Mouse (Mus musculus) monocyte, adult 5-6 weeks (primary cell): Measurements from ENCODE around the gene Fgf15. TPM values are rescaled to one million over a fixed set of nuclear protein-coding genes. Genes with fewer than 3 reads are reported as not detected.
"Not testable (repeated sequence)": the region's sequence is repeated elsewhere in the genome, so short reads cannot be mapped to it uniquely, and the experiment has no call there.

Experiments
- ATAC-seq: fragments of 153-309, 156-312 bp; replicated peaks from 2 replicates; pipeline ENCODE4 v1.8.0; 2017; ENCODE audit warnings: mild to moderate bottlenecking; ENCODE audit not compliant: low TSS enrichment, insufficient number of reproducible peaks, severe bottlenecking, poor library complexity, low FRiP score
- total RNA-seq: library from RNA; stranded (forward); fragments of 200-1000, 200-491, 200-594 nt; gene quantifications from 3 replicates; pipeline ENCODE4 v1.2.3, GENCODE M21; 2017

The Fgf15 gene
- total RNA-seq, 1 experiment from 2014 or later = not detected

DNA sequence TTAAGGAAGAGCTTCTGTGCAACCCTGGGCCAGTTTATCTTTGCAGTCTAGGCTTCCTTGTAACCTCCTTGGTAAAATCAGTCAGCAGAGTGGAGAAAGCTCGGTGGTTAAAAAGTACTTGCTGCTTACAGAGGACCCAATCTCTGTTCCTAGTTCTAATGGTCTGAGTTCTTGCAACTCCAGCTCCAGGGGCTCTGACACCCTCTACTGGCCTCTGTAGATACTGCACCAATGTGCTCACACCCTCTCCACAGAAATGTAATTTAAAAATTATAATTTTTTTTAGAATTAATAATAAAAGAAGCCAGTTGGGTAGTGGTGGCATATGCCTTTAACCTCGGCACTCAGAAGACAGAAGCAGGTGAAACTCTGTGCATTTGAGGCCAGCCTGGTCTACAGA lies 8.7 kb upstream of the Fgf15 start:
- ATAC-seq = no peak

GRCm38 (mm10) chr7:144888564-144889299 lies 7.6 kb upstream of the Fgf15 start:
- no peak for ATAC-seq

GRCm38 (mm10) chr7:144890661-144891060 lies 5.7 kb upstream of the Fgf15 start:
- not testable (repeated sequence) for ATAC-seq

DNA sequence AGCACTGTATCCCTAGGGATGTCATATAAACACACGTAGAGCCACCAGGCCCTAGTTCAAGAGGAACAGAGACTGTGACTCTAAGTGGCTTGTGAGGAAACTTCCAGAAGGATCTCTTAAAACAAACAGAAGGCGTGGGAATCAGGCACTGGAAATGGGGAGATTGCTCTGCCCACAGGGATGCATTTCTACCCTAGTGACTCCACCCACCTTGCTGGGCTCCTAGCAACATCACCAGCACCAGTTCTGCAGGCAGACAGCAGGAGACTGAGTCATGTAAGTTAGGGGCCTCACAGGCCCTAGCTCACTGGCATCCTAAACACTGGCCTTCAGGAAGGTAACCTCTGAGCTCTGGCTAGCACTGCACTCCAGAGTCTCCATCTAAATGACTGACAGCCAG lies 4.5 kb upstream of the Fgf15 start:
- ATAC-seq = no peak

DNA sequence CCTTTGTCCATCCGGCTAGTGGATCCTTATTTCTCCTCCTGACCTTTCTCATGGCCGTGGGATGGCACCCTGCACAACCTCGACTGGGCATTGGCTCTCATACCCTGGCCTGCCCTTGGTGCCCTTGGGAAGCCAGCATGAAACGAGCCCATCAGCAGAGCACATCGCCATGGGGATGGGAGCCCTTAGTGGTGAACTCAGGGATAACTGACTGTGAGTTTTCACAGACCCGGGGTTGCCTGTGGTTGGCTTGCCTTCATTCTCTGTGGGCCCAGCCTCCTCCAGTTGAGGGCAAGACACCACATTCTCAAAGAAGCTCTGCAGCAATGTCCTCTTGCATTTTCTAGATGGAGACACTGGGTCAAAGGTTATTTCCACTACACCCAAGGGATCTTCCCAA lies 4.0 kb upstream of the Fgf15 start:
- no peak for ATAC-seq

- no peak for ATAC-seq
These were observed 2.1 kb upstream of the Fgf15 start for GRCm38 (mm10) chr7:144894191-144894590.

- ATAC-seq = no peak
These were observed 1.6 kb upstream of the Fgf15 start for GRCm38 (mm10) chr7:144894706-144895105.

- peak; percentile 55; the same call in 1 of the 2 replicates for ATAC-seq
These were observed 823 bp upstream of the Fgf15 start for GRCm38 (mm10) chr7:144895305-144896111.

GRCm38 (mm10) chr7:144898506-144898905 lies 2.2 kb downstream of the Fgf15 start:
- ATAC-seq = no peak

GRCm38 (mm10) chr7:144905514-144905913 lies 9.2 kb downstream of the Fgf15 start:
- ATAC-seq = not testable (repeated sequence)

- ATAC-seq = 0 out of 2 replicates have a peak, but pooled peaks have one; percentile 54
These were observed 10.5 kb downstream of the Fgf15 start for GRCm38 (mm10) chr7:144906708-144907397.

DNA sequence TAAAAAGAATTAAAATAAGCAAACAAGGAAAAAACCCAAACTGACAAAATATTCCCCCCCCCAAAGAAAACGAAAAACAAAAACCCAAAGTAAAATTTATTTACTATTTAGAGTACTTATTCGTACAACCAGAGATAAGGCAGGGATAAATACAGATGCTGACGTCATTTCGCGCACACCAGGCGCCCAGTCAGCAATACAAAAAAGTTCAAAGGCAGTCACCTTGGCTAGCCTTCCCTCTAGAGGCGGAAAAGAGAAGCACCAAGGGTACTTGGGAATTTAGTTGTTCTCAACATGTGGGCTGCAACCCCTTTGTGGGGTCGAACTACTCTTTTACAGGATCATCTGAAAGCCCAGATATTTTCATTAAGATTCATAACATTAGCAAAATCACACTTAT lies 11.5 kb downstream of the Fgf15 start:
- ATAC-seq = no peak

- ATAC-seq = no peak
These were observed 12.4 kb downstream of the Fgf15 start for GRCm38 (mm10) chr7:144908705-144909104.

- no peak for ATAC-seq
These were observed 14.8 kb downstream of the Fgf15 start for GRCm38 (mm10) chr7:144911121-144911520.

- no peak for ATAC-seq
These were observed 16.6 kb downstream of the Fgf15 start for GRCm38 (mm10) chr7:144912897-144913296.

DNA sequence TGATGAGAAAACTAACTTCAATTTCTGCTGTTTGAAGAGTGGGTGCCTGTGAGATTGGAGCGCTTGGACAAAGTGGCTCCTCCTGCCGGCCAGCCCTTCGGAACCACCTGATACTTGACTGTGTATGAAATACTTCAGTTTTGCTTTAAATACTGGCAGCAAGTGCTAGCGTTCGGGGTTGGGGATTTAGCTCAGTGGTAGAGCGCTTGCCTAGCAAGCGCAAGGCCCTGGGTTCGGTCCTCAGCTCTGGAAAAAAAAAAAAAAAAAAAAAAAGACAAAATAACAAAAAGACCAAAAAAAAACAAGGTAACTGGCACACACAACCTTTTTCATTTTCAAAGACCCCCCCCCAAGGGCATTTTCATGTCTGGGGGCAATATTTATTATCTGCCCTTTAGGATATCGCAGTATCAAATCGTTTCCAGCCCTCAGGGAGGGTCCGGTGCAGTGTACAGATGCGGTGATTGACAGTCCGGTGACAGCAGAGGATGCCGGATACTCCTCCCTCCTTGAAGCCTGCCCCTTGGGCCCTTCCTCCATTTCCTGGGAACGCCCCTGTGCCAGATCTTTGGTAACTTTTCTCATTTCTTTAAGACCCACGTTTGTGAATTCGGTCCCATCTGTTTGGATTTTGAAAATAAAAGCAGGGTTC lies 18.1 kb downstream of the Fgf15 start:
- ATAC-seq = peak; percentile 77

DNA sequence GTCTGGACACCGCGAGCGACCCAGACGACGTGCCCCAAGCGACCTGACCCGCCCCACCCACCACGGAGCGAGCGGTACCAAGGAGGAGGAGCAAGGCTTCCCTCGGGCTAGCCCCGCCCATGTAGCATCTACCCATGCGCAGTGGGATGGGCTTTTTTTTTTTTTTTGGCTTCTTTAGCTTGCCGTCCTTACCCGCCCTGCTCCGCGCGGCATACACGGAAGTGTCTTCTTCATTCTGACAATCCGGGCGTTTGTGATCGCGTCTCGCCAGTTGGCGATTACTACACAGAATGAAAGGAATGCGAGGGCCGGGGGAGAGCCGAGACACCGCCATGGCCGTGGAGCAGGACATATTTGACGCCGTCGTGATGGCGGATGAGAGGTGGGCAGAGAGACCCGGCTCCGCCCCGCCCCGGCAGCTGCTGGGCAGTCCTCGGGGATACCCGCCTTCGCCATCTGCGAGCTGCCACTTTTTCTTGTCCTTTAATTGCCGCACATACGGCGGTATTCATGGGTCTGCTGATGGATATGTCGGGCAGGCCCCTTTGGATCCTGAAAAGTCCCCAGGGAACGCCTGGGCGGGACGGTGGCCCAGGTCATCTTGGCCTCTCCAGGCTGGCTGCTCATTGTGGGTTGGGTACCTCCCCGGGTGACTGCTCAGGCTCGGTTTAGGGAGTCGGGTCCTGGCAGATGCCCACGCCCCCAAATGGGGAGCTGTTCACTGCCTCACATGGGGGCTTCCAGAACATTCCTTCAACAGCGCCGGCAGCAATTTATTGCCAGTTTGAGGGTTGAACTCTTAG lies 18.8 kb downstream of the Fgf15 start, which contains the start of gene LTO1:
LTO1 (plus strand) TSS at position 153 of the 803 bp plus-strand sequence.
- peak; percentile 82 for ATAC-seq

DNA sequence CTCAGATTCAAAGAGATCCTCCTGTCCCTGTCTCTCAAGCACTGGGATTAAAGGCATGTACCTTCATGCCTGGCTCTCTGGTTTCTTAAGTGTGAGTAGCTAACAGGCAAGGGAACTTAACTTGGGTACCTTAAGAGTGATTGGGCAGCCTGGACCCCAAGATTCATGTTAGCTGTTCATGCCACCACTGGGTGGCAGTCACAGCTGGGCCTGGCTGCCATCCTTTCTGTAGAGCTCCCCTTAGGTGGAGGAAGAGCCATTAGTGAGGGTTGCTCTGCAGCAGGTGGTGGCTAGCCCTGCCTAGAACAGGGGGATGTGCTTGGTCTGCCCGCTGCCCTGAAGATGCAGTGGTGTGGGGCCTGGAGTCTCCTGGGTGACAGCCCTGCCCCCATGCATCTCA lies 22.5 kb downstream of the Fgf15 start:
- ATAC-seq = no peak
